Mouse (Mus musculus) liver, postnatal 0 days (tissue): ENCODE results near the gene Crim1.
A peak's percentile ranks its signal among the peaks of the same experiment; 100 is the strongest.

ENCODE experiments used
- CTCF ChIP-seq: sonication (generic); IDR thresholded peaks from 2 replicates; pipeline ENCODE4 v1.5.1; 2016; ENCODE audit warnings: antibody characterized with exemption, low read depth
- EP300 ChIP-seq: IDR thresholded peaks from 2 replicates; pipeline ENCODE4 v1.6.1; 2016; ENCODE audit warnings: antibody characterized with exemption, low read depth, mild to moderate bottlenecking

DNA sequence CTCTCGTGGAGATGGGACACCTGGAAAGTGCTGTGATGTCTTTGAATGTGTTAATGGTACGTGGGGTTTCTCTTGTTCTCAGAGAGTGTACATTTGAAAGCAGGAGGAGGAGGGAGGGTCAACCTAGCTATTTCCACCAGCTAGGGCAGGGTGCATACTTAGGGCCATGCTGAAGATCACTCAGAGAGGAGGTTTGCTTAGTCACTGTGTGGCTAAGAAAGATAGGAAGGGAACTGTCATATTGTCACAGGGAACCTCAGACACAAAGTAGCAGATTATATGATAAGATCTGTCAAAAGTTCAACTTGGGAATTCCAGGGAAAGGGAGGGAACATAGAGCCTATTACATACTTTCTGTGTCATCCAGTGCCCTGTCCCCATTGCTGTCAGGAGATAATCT, 103.0 kb downstream of the Crim1 start:
- TF ChIP-seq CTCF = no peak
- TF ChIP-seq EP300 = peak; percentile 33; the same call in 1 of the 2 replicates
